Mouse (Mus musculus) heart, adult 11 months (tissue): ENCODE data around the gene Olfr1053.
"Not testable (repeated sequence)": the region's sequence is repeated elsewhere in the genome, so short reads cannot be mapped to it uniquely, and the experiment has no call there.

Experiments used
- DNase-seq: peaks from one replicate; pipeline ENCODE4 v3.0.0; 2022

Gene Olfr1053

GRCm38 (mm10) chr2:86315184-86315583 is at the start of gene Olfr1053:
Olfr1053 (minus strand) TSS chr2:86315284.
- no peak for DNase-seq

- no peak for DNase-seq
These were observed 47.3 kb upstream of the Olfr1053 start, which contains the start of gene Olfr1056 for GRCm38 (mm10) chr2:86362369-86362768. Olfr1056 (minus strand) TSS chr2:86362469.

- DNase-seq = not testable (repeated sequence)
These were observed 36.7 kb upstream of the Olfr1053 start for GRCm38 (mm10) chr2:86351751-86352150.

- DNase-seq = no peak
These were observed 35.1 kb upstream of the Olfr1053 start, which contains the start of gene Olfr1055 for GRCm38 (mm10) chr2:86350184-86350583. Olfr1055 (minus strand) TSS chr2:86350284.

GRCm38 (mm10) chr2:86335333-86335732 is 20.2 kb upstream of the Olfr1053 start, which contains the start of gene Olfr1054:
Olfr1054 (minus strand) TSS chr2:86335433.
- no peak for DNase-seq

- no peak for DNase-seq
These were observed 22.9 kb downstream of the Olfr1053 start, which contains the start of gene Olfr1052 for GRCm38 (mm10) chr2:86292155-86292554. Olfr1052 (plus strand) TSS chr2:86292455.

GRCm38 (mm10) chr2:86278988-86279387 is 36.1 kb downstream of the Olfr1053 start, which contains the start of gene Olfr1051:
Olfr1051 (minus strand) TSS chr2:86279088.
- DNase-seq = not testable (repeated sequence)
